Mouse (Mus musculus) embryonic facial prominence, embryonic 12.5 days (tissue): ENCODE results near the gene Mybph. TPM values are rescaled to one million over a fixed set of nuclear protein-coding genes. Genes with fewer than 3 reads are reported as not detected.

Source experiments
- ATAC-seq: fragments of 200-750 bp; cut with Nextera tagmentation; 2 replicates; pipeline ENCODE4 v1.8.0; 2017; ENCODE audit not compliant: insufficient number of reproducible peaks, insufficient read depth, low FRiP score, low TSS enrichment
- H3K27ac ChIP-seq: fragments of 300-500 bp; sonication (generic); 2 replicates; pipeline ENCODE4 v1.5.1; 2016; ENCODE audit warnings: mild to moderate bottlenecking
- H3K27me3 ChIP-seq: fragments of 300-500 bp; sonication (generic); 2 replicates; pipeline ENCODE4 v1.6.1; 2016; ENCODE audit warnings: mild to moderate bottlenecking, moderate library complexity
- H3K36me3 ChIP-seq: fragments of 300-500 bp; sonication (generic); 2 replicates; pipeline ENCODE4 v1.6.1; 2016; ENCODE audit warnings: mild to moderate bottlenecking
- H3K4me1 ChIP-seq: fragments of 300-500 bp; sonication (generic); 2 replicates; pipeline ENCODE4 v1.6.1; 2016
- H3K4me2 ChIP-seq: fragments of 300-500 bp; sonication (generic); replicated peaks from 2 replicates; pipeline ENCODE4 v1.6.1; 2016; ENCODE audit warnings: mild to moderate bottlenecking, moderate library complexity
- H3K4me3 ChIP-seq: fragments of 300-500 bp; sonication (generic); 2 replicates; pipeline ENCODE4 v1.5.1; 2016; ENCODE audit warnings: mild to moderate bottlenecking
- H3K9ac ChIP-seq: fragments of 300-500 bp; sonication (generic); 2 replicates; pipeline ENCODE4 v1.6.1; 2016; ENCODE audit warnings: mild to moderate bottlenecking, moderate library complexity
- H3K9me3 ChIP-seq: fragments of 300-500 bp; sonication (generic); 2 replicates; pipeline ENCODE4 v1.6.1; 2016; ENCODE audit warnings: mild to moderate bottlenecking, moderate library complexity
- WGBS: fragments of 180-500 bp; shearing (Covaris S2); methylation state at CpG from one replicate; pipeline ENCODE4 v1.1.7; 2016; 5-methylcytosine and 5-hydroxymethylcytosine counted together
- polyA plus RNA-seq: library from polyadenylated mRNA; unstranded; fragments of >200 nt; fragmentation: Nextera tagmentation; extraction: Ambion mirVana; gene quantifications from 2 replicates; pipeline ENCODE4 v1.2.1, GENCODE M21; 2016

The Mybph gene
- polyA plus RNA-seq = 19.9 and 28.3 TPM in 2 replicates

- Histone ChIP-seq H3K36me3 (no peaks in the 10 kb centered on the region), H3K9me3 (no peaks in the 10 kb centered on the region), H3K4me1 (peaks cover 36% of the 10 kb centered on the region), H3K27me3 (0 out of 2 replicates have a peak, but pooled peaks cover 6% of the 10 kb centered on the region), H3K27ac (no peak within 1 kb of the TSS), H3K4me2 (no peak within 1 kb of the TSS), H3K9ac (peak within 1 kb of the TSS; percentile 16; the same call in 1 of the 2 replicates), H3K4me3 (no peak within 1 kb of the TSS)
- ATAC-seq = no peak
- WGBS = 43% methylated on average over 1 of the region's 1 CpGs
Measured at GRCm38 (mm10) chr1:134193126-134193525, at the start of gene Mybph. Gene Mybph (plus strand): TSS chr1:134193448.

GRCm38 (mm10) chr1:134146066-134146465 is 47.2 kb upstream of the Mybph start:
- WGBS = 79% methylated on average over 8 of the region's 8 CpGs
- no peaks in the 10 kb centered on the region for H3K27me3 ChIP-seq
- no peak overlapping the region for H3K27ac ChIP-seq
- H3K36me3 ChIP-seq = no peaks in the 10 kb centered on the region
- no peaks in the 10 kb centered on the region for H3K9me3 ChIP-seq
- H3K4me2 ChIP-seq = no peak overlapping the region
- ATAC-seq = no peak
- no peaks in the 10 kb centered on the region for H3K4me1 ChIP-seq
- no peak overlapping the region for H3K4me3 ChIP-seq
- no peak overlapping the region for H3K9ac ChIP-seq

- Histone ChIP-seq H3K9ac (no peak overlapping the region), H3K36me3 (no peaks in the 10 kb centered on the region), H3K9me3 (no peaks in the 10 kb centered on the region), H3K4me1 (no peaks in the 10 kb centered on the region), H3K27ac (no peak overlapping the region), H3K27me3 (no peaks in the 10 kb centered on the region), H3K4me2 (no peak overlapping the region), H3K4me3 (no peak overlapping the region)
- WGBS = 57% methylated on average over 8 of the region's 8 CpGs
- no peak for ATAC-seq
Measured at GRCm38 (mm10) chr1:134150076-134150475, 43.2 kb upstream of the Mybph start.

- Histone ChIP-seq H3K4me3 (no peak overlapping the region), H3K9me3 (no peaks in the 10 kb centered on the region), H3K9ac (no peak overlapping the region), H3K4me2 (no peak overlapping the region), H3K27me3 (no peaks in the 10 kb centered on the region), H3K36me3 (no peaks in the 10 kb centered on the region), H3K27ac (no peak overlapping the region), H3K4me1 (no peaks in the 10 kb centered on the region)
- ATAC-seq = no peak
- WGBS = 92% methylated on average over 9 of the region's 9 CpGs
Measured at GRCm38 (mm10) chr1:134150745-134151144, 42.5 kb upstream of the Mybph start.

- Histone ChIP-seq H3K27ac (no peak overlapping the region), H3K4me3 (no peak overlapping the region), H3K9me3 (no peaks in the 10 kb centered on the region), H3K9ac (no peak overlapping the region), H3K36me3 (no peaks in the 10 kb centered on the region), H3K4me1 (no peaks in the 10 kb centered on the region), H3K27me3 (no peaks in the 10 kb centered on the region), H3K4me2 (no peak overlapping the region)
- 33% methylated on average over 13 of the region's 13 CpGs for WGBS
- ATAC-seq = no peak
Measured at GRCm38 (mm10) chr1:134151655-134152412, 41.4 kb upstream of the Mybph start.

GRCm38 (mm10) chr1:134152626-134153590 is 40.3 kb upstream of the Mybph start:
- Histone ChIP-seq H3K4me3 (no peak overlapping the region), H3K4me1 (no peaks in the 10 kb centered on the region), H3K9ac (no peak overlapping the region), H3K36me3 (no peaks in the 10 kb centered on the region), H3K9me3 (no peaks in the 10 kb centered on the region), H3K4me2 (no peak overlapping the region), H3K27ac (no peak overlapping the region), H3K27me3 (no peaks in the 10 kb centered on the region)
- 76% methylated on average over 21 of the region's 21 CpGs for WGBS
- ATAC-seq = no peak

- Histone ChIP-seq H3K4me3 (no peak overlapping the region), H3K9me3 (no peaks in the 10 kb centered on the region), H3K27ac (no peak overlapping the region), H3K36me3 (no peaks in the 10 kb centered on the region), H3K4me1 (no peaks in the 10 kb centered on the region), H3K4me2 (no peak overlapping the region), H3K9ac (no peak overlapping the region), H3K27me3 (no peaks in the 10 kb centered on the region)
- 77% methylated on average over 3 of the region's 3 CpGs for WGBS
- ATAC-seq = no peak
Measured at GRCm38 (mm10) chr1:134154121-134154520, 39.1 kb upstream of the Mybph start.

GRCm38 (mm10) chr1:134154655-134155054 is 38.6 kb upstream of the Mybph start:
- Histone ChIP-seq H3K4me2 (no peak overlapping the region), H3K4me1 (no peaks in the 10 kb centered on the region), H3K9ac (no peak overlapping the region), H3K27ac (no peak overlapping the region), H3K4me3 (no peak overlapping the region), H3K9me3 (no peaks in the 10 kb centered on the region), H3K27me3 (no peaks in the 10 kb centered on the region), H3K36me3 (no peaks in the 10 kb centered on the region)
- ATAC-seq = no peak
- 59% methylated on average over 3 of the region's 3 CpGs for WGBS

- Histone ChIP-seq H3K36me3 (no peaks in the 10 kb centered on the region), H3K9me3 (no peaks in the 10 kb centered on the region), H3K9ac (no peak overlapping the region), H3K4me2 (no peak overlapping the region), H3K27ac (no peak overlapping the region), H3K27me3 (no peaks in the 10 kb centered on the region), H3K4me3 (no peak overlapping the region), H3K4me1 (peaks cover 4% of the 10 kb centered on the region; the same call in 1 of the 2 replicates)
- 86% methylated on average over 3 of the region's 3 CpGs for WGBS
- no peak for ATAC-seq
Measured at GRCm38 (mm10) chr1:134160404-134160803, 32.8 kb upstream of the Mybph start.

GRCm38 (mm10) chr1:134161399-134161798 is 31.8 kb upstream of the Mybph start:
- no peak for ATAC-seq
- no peak overlapping the region for H3K4me3 ChIP-seq
- H3K36me3 ChIP-seq = no peaks in the 10 kb centered on the region
- no peak overlapping the region for H3K9ac ChIP-seq
- no peak overlapping the region for H3K27ac ChIP-seq
- H3K4me2 ChIP-seq = no peak overlapping the region
- peaks cover 4% of the 10 kb centered on the region; the same call in 1 of the 2 replicates for H3K4me1 ChIP-seq
- H3K27me3 ChIP-seq = no peaks in the 10 kb centered on the region
- no peaks in the 10 kb centered on the region for H3K9me3 ChIP-seq
- WGBS = 72% methylated on average over 6 of the region's 6 CpGs

GRCm38 (mm10) chr1:134162510-134163225 is 30.6 kb upstream of the Mybph start:
- Histone ChIP-seq H3K9ac (no peak overlapping the region), H3K36me3 (no peaks in the 10 kb centered on the region), H3K27ac (no peak overlapping the region), H3K27me3 (no peaks in the 10 kb centered on the region), H3K4me1 (peaks cover 4% of the 10 kb centered on the region; the same call in 1 of the 2 replicates), H3K9me3 (no peaks in the 10 kb centered on the region), H3K4me3 (no peak overlapping the region), H3K4me2 (no peak overlapping the region)
- ATAC-seq = no peak
- WGBS = 75% methylated on average over 6 of the region's 6 CpGs
